Mouse (Mus musculus): ENCODE measurements around the gene F2. TPM values are rescaled to one million over a fixed set of nuclear protein-coding genes. Genes with fewer than 3 reads are reported as not detected.

F2 gene
- polyA plus RNA-seq, 1 experiment from 2014 or later, result 17.4 TPM

- ATAC-seq (ENCODE audit: insufficient read depth, low FRiP score), result peak; percentile 75; the same call in 1 of the 2 replicates
- H3K9ac ChIP-seq (ENCODE audit: low read length), result no peak overlapping the region
- no peaks in the 10 kb centered on the region for H3K9me3 ChIP-seq (replicated peaks; ENCODE audit: control insufficient read depth, low read length)
- H3K4me3 ChIP-seq (replicated peaks; ENCODE audit: low read length), result no peak overlapping the region
- H3K36me3 ChIP-seq (ENCODE audit: control insufficient read depth, insufficient read depth, low read length), result peaks cover 27% of the 10 kb centered on the region
- no peaks in the 10 kb centered on the region for H3K27me3 ChIP-seq (ENCODE audit: control insufficient read depth, insufficient read depth, low read length)
- WGBS, result 57% methylated on average over 2 of the region's 2 CpGs
- H3K27ac ChIP-seq (ENCODE audit: low read length), result no peak overlapping the region
- H3K4me1 ChIP-seq (ENCODE audit: control insufficient read depth, insufficient read depth, low read length), result no peaks in the 10 kb centered on the region
- no peak overlapping the region for H3K4me2 ChIP-seq (ENCODE audit: low read depth, low read length)
Measured at GRCm38 (mm10) chr2:91667747-91668146, 31.5 kb upstream of the F2 start.

GRCm38 (mm10) chr2:91666386-91666910, 30.2 kb upstream of the F2 start:
- no peaks in the 10 kb centered on the region for H3K9me3 ChIP-seq (replicated peaks; ENCODE audit: control insufficient read depth, low read length)
- WGBS, result 89% methylated on average over 6 of the region's 6 CpGs
- no peak for ATAC-seq (ENCODE audit: insufficient read depth, low FRiP score)
- no peak overlapping the region for H3K4me2 ChIP-seq (ENCODE audit: low read depth, low read length)
- no peak overlapping the region for H3K9ac ChIP-seq (ENCODE audit: low read length)
- no peak overlapping the region for H3K27ac ChIP-seq (ENCODE audit: low read length)
- peaks cover 27% of the 10 kb centered on the region for H3K36me3 ChIP-seq (ENCODE audit: control insufficient read depth, insufficient read depth, low read length)
- no peaks in the 10 kb centered on the region for H3K27me3 ChIP-seq (ENCODE audit: control insufficient read depth, insufficient read depth, low read length)
- H3K4me3 ChIP-seq (replicated peaks; ENCODE audit: low read length), result no peak overlapping the region
- no peaks in the 10 kb centered on the region for H3K4me1 ChIP-seq (ENCODE audit: control insufficient read depth, insufficient read depth, low read length)

DNA sequence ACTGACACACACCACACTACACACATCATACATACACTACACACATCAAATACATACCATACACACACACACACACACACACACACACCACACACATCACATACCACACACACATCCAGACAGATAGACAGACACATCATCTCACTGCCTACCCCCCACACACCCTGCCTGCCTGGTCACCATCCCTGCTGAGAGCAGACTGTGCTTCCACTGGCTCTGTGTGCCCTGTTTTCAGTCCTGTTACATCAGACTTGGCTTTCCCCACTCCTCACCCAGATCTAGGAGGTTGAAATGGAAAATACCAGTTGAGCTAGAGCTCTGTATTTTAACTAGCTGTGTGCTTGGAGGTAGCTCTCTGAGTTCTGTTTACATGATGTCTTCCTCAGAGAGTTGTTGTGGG, 28.6 kb upstream of the F2 start:
- Histone ChIP-seq H3K4me3 (replicated peaks; ENCODE audit: low read length) (no peak overlapping the region), H3K36me3 (ENCODE audit: control insufficient read depth, insufficient read depth, low read length) (peaks cover 21% of the 10 kb centered on the region), H3K4me2 (ENCODE audit: low read depth, low read length) (no peak overlapping the region), H3K27ac (ENCODE audit: low read length) (no peak overlapping the region), H3K9me3 (replicated peaks; ENCODE audit: control insufficient read depth, low read length) (no peaks in the 10 kb centered on the region), H3K27me3 (ENCODE audit: control insufficient read depth, insufficient read depth, low read length) (no peaks in the 10 kb centered on the region), H3K9ac (ENCODE audit: low read length) (no peak overlapping the region), H3K4me1 (ENCODE audit: control insufficient read depth, insufficient read depth, low read length) (no peaks in the 10 kb centered on the region)
- ATAC-seq (ENCODE audit: insufficient read depth, low FRiP score), result no peak

DNA sequence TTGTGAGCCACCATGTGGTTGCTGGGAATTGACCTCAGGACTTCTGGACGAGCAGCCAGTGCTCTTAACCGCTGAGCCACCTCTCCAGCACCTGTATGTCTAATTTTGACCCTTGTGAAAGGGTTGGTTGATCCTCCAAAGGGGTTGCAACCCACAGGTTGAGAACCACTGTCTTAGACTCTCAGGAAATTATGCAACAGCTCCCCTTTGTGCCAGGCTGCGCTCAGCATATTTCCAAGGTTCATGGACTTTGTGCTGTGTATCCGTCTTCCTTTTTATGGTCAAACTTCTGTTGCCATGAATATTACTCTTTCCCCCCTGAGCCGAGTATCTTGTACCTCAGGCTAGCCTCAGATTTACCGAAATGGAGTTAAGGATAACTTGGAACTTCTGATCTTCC, 24.8 kb upstream of the F2 start:
- H3K4me3 ChIP-seq (replicated peaks; ENCODE audit: low read length), result no peak overlapping the region
- H3K27me3 ChIP-seq (ENCODE audit: control insufficient read depth, insufficient read depth, low read length), result no peaks in the 10 kb centered on the region
- 90% methylated on average over 6 of the region's 6 CpGs for WGBS
- ATAC-seq (ENCODE audit: insufficient read depth, low FRiP score), result no peak
- no peaks in the 10 kb centered on the region for H3K4me1 ChIP-seq (ENCODE audit: control insufficient read depth, insufficient read depth, low read length)
- H3K36me3 ChIP-seq (ENCODE audit: control insufficient read depth, insufficient read depth, low read length), result peaks cover 17% of the 10 kb centered on the region; the same call in 1 of the 2 replicates
- no peak overlapping the region for H3K9ac ChIP-seq (ENCODE audit: low read length)
- no peak overlapping the region for H3K4me2 ChIP-seq (ENCODE audit: low read depth, low read length)
- no peak overlapping the region for H3K27ac ChIP-seq (ENCODE audit: low read length)
- no peaks in the 10 kb centered on the region for H3K9me3 ChIP-seq (replicated peaks; ENCODE audit: control insufficient read depth, low read length)

- H3K27me3 ChIP-seq (ENCODE audit: control insufficient read depth, insufficient read depth, low read length), result no peaks in the 10 kb centered on the region
- H3K4me3 ChIP-seq (replicated peaks; ENCODE audit: low read length), result no peak overlapping the region
- no peak overlapping the region for H3K9ac ChIP-seq (ENCODE audit: low read length)
- ATAC-seq (ENCODE audit: insufficient read depth, low FRiP score), result no peak
- H3K4me2 ChIP-seq (ENCODE audit: low read depth, low read length), result no peak overlapping the region
- H3K36me3 ChIP-seq (ENCODE audit: control insufficient read depth, insufficient read depth, low read length), result peaks cover 12% of the 10 kb centered on the region; the same call in 1 of the 2 replicates
- H3K4me1 ChIP-seq (ENCODE audit: control insufficient read depth, insufficient read depth, low read length), result no peaks in the 10 kb centered on the region
- H3K9me3 ChIP-seq (replicated peaks; ENCODE audit: control insufficient read depth, low read length), result no peaks in the 10 kb centered on the region
- H3K27ac ChIP-seq (ENCODE audit: low read length), result no peak overlapping the region
- WGBS, result 95% methylated on average over 8 of the region's 8 CpGs
Measured at GRCm38 (mm10) chr2:91659657-91660056, 23.4 kb upstream of the F2 start.

- no peak overlapping the region for H3K27ac ChIP-seq (ENCODE audit: low read length)
- 0 out of 2 replicates have a peak, but pooled peaks have one; percentile 8 for ATAC-seq (ENCODE audit: insufficient read depth, low FRiP score)
- no peak overlapping the region for H3K4me3 ChIP-seq (replicated peaks; ENCODE audit: low read length)
- no peaks in the 10 kb centered on the region for H3K27me3 ChIP-seq (ENCODE audit: control insufficient read depth, insufficient read depth, low read length)
- H3K4me2 ChIP-seq (ENCODE audit: low read depth, low read length), result no peak overlapping the region
- 47% methylated on average over 8 of the region's 8 CpGs for WGBS
- H3K36me3 ChIP-seq (ENCODE audit: control insufficient read depth, insufficient read depth, low read length), result peaks cover 15% of the 10 kb centered on the region; the same call in 1 of the 2 replicates
- H3K9ac ChIP-seq (ENCODE audit: low read length), result no peak overlapping the region
- peaks cover 2% of the 10 kb centered on the region; the same call in 1 of the 2 replicates for H3K4me1 ChIP-seq (ENCODE audit: control insufficient read depth, insufficient read depth, low read length)
- no peaks in the 10 kb centered on the region for H3K9me3 ChIP-seq (replicated peaks; ENCODE audit: control insufficient read depth, low read length)
Measured at GRCm38 (mm10) chr2:91656774-91657173, 20.6 kb upstream of the F2 start.

DNA sequence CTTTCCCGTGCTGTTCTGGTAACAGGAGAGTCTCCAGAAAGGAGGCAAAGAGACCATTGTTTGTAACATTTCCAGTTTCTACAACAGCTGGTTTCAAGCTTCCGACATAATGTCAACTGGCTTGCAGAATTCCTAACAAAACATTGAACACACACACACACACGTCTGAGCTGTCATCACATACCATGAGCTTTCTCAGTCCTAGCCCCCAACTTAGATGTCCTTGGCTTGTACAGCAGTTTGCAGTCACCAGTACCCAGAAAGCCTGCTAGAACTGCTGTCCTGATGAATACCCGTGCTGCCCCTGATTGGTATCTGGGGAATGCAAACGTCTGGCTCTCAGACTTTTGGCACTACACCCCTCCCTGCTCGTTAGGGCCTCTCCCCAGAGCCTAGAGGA, 19.6 kb upstream of the F2 start:
- H3K9me3 ChIP-seq (replicated peaks; ENCODE audit: control insufficient read depth, low read length), result no peaks in the 10 kb centered on the region
- no peak overlapping the region for H3K4me2 ChIP-seq (ENCODE audit: low read depth, low read length)
- no peak for ATAC-seq (ENCODE audit: insufficient read depth, low FRiP score)
- H3K27me3 ChIP-seq (ENCODE audit: control insufficient read depth, insufficient read depth, low read length), result no peaks in the 10 kb centered on the region
- H3K27ac ChIP-seq (ENCODE audit: low read length), result peak overlapping the region; percentile 34
- peaks cover 15% of the 10 kb centered on the region; the same call in 1 of the 2 replicates for H3K36me3 ChIP-seq (ENCODE audit: control insufficient read depth, insufficient read depth, low read length)
- H3K9ac ChIP-seq (ENCODE audit: low read length), result no peak overlapping the region
- H3K4me3 ChIP-seq (replicated peaks; ENCODE audit: low read length), result no peak overlapping the region
- 54% methylated on average over 6 of the region's 6 CpGs for WGBS
- H3K4me1 ChIP-seq (ENCODE audit: control insufficient read depth, insufficient read depth, low read length), result peaks cover 10% of the 10 kb centered on the region; the same call in 1 of the 2 replicates

- 77% methylated on average over 5 of the region's 5 CpGs for WGBS
- ATAC-seq (ENCODE audit: insufficient read depth, low FRiP score), result 0 out of 2 replicates have a peak, but pooled peaks have one; percentile 23
- Histone ChIP-seq H3K4me1 (ENCODE audit: control insufficient read depth, insufficient read depth, low read length) (peaks cover 12% of the 10 kb centered on the region; the same call in 1 of the 2 replicates), H3K9me3 (replicated peaks; ENCODE audit: control insufficient read depth, low read length) (no peaks in the 10 kb centered on the region), H3K9ac (ENCODE audit: low read length) (no peak overlapping the region), H3K27ac (ENCODE audit: low read length) (no peak overlapping the region; the same call in 1 of the 2 replicates), H3K36me3 (ENCODE audit: control insufficient read depth, insufficient read depth, low read length) (peaks cover 15% of the 10 kb centered on the region; the same call in 1 of the 2 replicates), H3K4me2 (ENCODE audit: low read depth, low read length) (no peak overlapping the region), H3K4me3 (replicated peaks; ENCODE audit: low read length) (no peak overlapping the region), H3K27me3 (ENCODE audit: control insufficient read depth, insufficient read depth, low read length) (no peaks in the 10 kb centered on the region)
Measured at GRCm38 (mm10) chr2:91655388-91655787, 19.2 kb upstream of the F2 start.

GRCm38 (mm10) chr2:91652863-91653262, 16.6 kb upstream of the F2 start:
- no peaks in the 10 kb centered on the region for H3K9me3 ChIP-seq (replicated peaks; ENCODE audit: control insufficient read depth, low read length)
- no peak for ATAC-seq (ENCODE audit: insufficient read depth, low FRiP score)
- WGBS, result 57% methylated on average over 6 of the region's 6 CpGs
- H3K9ac ChIP-seq (ENCODE audit: low read length), result no peak overlapping the region
- no peaks in the 10 kb centered on the region for H3K27me3 ChIP-seq (ENCODE audit: control insufficient read depth, insufficient read depth, low read length)
- H3K4me3 ChIP-seq (replicated peaks; ENCODE audit: low read length), result no peak overlapping the region
- no peak overlapping the region for H3K27ac ChIP-seq (ENCODE audit: low read length)
- peaks cover 16% of the 10 kb centered on the region for H3K36me3 ChIP-seq (ENCODE audit: control insufficient read depth, insufficient read depth, low read length)
- H3K4me1 ChIP-seq (ENCODE audit: control insufficient read depth, insufficient read depth, low read length), result peaks cover 18% of the 10 kb centered on the region
- H3K4me2 ChIP-seq (ENCODE audit: low read depth, low read length), result no peak overlapping the region

Data from stomach, embryonic 16.5 days (tissue).